Mouse (Mus musculus): Measurements from ENCODE around the gene Mtf2. TPM values are rescaled to one million over a fixed set of nuclear protein-coding genes. Genes with fewer than 3 reads are reported as not detected.
A peak's percentile ranks its signal among the peaks of the same experiment; 100 is the strongest.

Gene Mtf2
- polyA plus RNA-seq, 1 experiment from 2014 or later, result 136 TPM

DNA sequence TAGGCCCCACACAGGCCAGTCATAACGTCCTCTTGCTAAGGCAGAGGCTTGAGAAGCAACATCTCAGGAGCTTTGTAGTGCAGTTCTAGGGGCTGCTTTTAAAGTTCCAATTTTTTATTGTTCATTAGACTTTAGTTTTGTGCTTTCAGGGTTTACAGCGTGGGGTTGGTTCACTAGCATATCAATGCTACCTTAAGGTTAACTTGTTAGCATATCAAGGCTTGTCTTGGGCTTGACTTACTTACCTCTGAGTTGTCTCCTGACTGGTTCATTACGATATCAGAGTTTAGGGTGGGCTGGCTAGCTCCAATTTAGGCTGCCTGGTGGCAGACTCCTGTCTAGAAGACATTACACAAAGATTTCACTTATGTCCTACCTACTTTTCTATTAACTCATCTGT, 32.2 kb downstream of the Mtf2 start:
- 90% methylated on average over 3 of the region's 3 CpGs for WGBS
- Histone ChIP-seq H3K9me3 (replicated peaks) (no peaks in the 10 kb centered on the region), H3K27ac (replicated peaks) (no peak overlapping the region), H3K4me3 (no peak overlapping the region), H3K27me3 (ENCODE audit: low read depth, poor library complexity, severe bottlenecking) (no peaks in the 10 kb centered on the region), H3K36me3 (peaks cover 94% of the 10 kb centered on the region), H3K4me1 (no peaks in the 10 kb centered on the region)
- no peak for DNase-seq (ENCODE audit: low spot score)

DNA sequence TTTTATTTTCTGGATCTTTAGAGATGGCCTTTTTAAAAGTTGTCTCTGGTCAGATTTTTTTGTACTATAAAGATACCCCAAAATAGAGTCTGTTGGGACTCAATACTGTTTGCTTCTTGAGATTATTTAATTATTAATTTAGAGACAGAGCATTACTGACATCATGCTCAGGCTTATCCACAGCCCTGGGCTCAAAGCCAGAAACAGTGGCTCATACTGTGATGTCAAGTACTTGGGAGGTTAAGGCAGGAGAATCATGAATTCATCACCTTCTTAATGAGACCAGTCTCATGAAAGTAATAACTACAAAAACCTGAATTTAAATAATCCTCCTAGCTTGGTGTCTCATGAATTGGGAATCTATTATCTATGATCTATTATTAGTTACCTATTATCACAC, 34.7 kb downstream of the Mtf2 start:
- Histone ChIP-seq H3K36me3 (peaks cover 95% of the 10 kb centered on the region), H3K4me3 (no peak overlapping the region), H3K4me1 (no peaks in the 10 kb centered on the region), H3K27me3 (ENCODE audit: low read depth, poor library complexity, severe bottlenecking) (no peaks in the 10 kb centered on the region), H3K9me3 (replicated peaks) (no peaks in the 10 kb centered on the region), H3K27ac (replicated peaks) (no peak overlapping the region)
- no peak for DNase-seq (ENCODE audit: low spot score)

DNA sequence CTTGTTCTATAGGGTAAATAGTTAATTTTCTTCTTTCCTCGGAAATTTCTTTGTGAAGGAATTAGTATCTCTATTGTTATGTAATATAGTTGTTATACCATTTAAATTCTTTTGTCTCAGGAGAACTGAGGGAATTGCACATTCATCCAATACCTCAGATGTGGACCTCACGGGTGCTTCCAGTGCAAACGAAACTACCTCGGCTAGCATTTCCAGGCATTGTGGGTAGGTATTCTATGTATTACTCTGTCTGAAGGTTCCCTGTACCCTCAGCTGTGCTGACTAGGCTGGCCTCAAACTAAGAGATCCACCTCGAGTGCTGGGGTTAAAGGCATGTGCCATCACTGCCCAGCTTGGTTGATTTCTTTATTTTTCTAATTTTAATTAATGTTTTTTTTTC, 38.8 kb downstream of the Mtf2 start:
- Histone ChIP-seq H3K27me3 (ENCODE audit: low read depth, poor library complexity, severe bottlenecking) (no peaks in the 10 kb centered on the region), H3K36me3 (peaks cover 94% of the 10 kb centered on the region), H3K27ac (replicated peaks) (no peak overlapping the region), H3K4me1 (no peaks in the 10 kb centered on the region), H3K4me3 (no peak overlapping the region), H3K9me3 (replicated peaks) (no peaks in the 10 kb centered on the region)
- WGBS, result 88% methylated on average over 5 of the region's 5 CpGs
- no peak for DNase-seq (ENCODE audit: low spot score)

DNA sequence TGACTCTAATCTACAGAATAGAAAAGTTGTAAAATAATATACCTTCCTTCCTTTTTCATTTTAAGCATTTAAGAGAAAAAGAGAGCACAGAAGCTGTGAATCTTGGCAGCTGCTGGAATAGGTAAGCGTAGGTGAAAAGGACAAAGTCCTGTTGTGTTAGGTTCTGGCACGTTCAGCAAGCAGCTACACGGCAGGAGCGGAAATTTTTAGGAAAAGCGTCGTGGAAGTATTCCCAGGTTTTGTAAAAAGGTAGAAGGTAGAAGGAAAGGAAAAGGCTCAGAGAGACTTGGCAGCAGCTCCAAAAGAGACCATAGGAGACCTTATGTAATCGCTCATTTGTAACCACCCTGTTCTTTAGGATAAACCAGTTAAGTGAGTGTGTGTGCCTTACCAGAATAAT, 43.9 kb downstream of the Mtf2 start:
- H3K4me3 ChIP-seq, result no peak overlapping the region
- no peak for DNase-seq (ENCODE audit: low spot score)
- H3K9me3 ChIP-seq (replicated peaks), result no peaks in the 10 kb centered on the region
- H3K27me3 ChIP-seq (ENCODE audit: low read depth, poor library complexity, severe bottlenecking), result no peaks in the 10 kb centered on the region
- 94% methylated on average over 7 of the region's 7 CpGs for WGBS
- peaks cover 61% of the 10 kb centered on the region for H3K36me3 ChIP-seq
- no peaks in the 10 kb centered on the region for H3K4me1 ChIP-seq
- no peak overlapping the region for H3K27ac ChIP-seq (replicated peaks)

DNA sequence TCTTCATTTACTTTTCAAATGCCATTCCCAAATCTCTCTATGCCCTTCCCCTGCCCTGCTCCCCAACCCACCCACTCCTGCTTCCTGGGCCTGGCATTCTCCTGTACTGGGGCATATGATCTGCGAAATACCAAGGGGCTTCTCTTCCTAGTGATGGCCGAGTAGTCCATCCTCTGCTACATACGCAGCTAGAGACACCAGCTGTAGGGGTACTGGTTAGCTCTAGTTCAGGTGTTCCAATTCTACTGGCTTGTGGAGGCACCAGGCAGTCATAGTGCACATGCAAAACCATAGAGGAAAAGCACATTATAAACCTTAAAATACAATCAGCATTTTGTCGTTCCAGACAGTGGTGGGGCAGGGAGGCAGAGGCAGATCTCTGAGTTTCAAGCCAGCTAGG, 52.2 kb downstream of the Mtf2 start:
- Histone ChIP-seq H3K9me3 (replicated peaks) (no peaks in the 10 kb centered on the region), H3K4me3 (no peak overlapping the region), H3K27ac (replicated peaks) (no peak overlapping the region), H3K36me3 (peaks cover 13% of the 10 kb centered on the region), H3K4me1 (no peaks in the 10 kb centered on the region), H3K27me3 (ENCODE audit: low read depth, poor library complexity, severe bottlenecking) (no peaks in the 10 kb centered on the region)
- DNase-seq (ENCODE audit: low spot score), result no peak
- WGBS, result 93% methylated on average over 4 of the region's 4 CpGs

DNA sequence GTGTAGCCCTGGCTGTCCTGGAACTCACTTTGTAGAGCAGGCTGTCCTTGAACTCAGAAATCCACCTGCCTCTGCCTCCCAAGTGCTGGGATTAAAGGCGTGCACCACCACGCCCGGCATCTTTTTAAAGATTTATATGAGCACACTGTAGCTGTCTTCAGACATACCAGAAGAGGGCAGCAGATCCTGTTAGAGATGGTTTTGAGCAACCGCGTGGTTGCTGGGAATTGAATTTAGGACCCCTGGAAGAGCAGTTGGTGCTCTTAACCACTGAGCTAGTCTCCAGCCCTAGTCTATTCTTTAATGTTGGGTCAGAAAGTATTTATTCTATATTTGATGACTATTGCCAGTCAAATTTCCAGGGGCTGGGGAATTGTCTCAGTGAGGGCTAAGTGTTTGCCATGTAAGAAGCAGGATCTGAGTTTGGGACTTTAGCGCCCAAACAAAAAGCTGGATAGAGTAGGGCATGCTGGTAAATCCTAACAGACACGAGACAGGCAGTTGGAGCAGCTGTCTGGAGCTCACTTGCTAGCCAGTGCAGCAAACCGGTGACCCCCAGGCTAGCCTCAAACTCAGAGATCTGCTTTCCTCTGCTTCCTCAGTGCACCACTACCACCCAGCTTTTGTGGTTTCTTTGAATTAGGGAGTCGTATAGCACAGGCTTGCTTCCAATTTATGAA, 54.9 kb downstream of the Mtf2 start:
- Histone ChIP-seq H3K27me3 (ENCODE audit: low read depth, poor library complexity, severe bottlenecking) (no peaks in the 10 kb centered on the region), H3K4me3 (no peak overlapping the region), H3K4me1 (no peaks in the 10 kb centered on the region), H3K36me3 (peaks cover 16% of the 10 kb centered on the region), H3K9me3 (replicated peaks) (no peaks in the 10 kb centered on the region), H3K27ac (replicated peaks) (no peak overlapping the region)
- WGBS, result 77% methylated on average over 9 of the region's 9 CpGs
- DNase-seq (ENCODE audit: low spot score), result no peak

DNA sequence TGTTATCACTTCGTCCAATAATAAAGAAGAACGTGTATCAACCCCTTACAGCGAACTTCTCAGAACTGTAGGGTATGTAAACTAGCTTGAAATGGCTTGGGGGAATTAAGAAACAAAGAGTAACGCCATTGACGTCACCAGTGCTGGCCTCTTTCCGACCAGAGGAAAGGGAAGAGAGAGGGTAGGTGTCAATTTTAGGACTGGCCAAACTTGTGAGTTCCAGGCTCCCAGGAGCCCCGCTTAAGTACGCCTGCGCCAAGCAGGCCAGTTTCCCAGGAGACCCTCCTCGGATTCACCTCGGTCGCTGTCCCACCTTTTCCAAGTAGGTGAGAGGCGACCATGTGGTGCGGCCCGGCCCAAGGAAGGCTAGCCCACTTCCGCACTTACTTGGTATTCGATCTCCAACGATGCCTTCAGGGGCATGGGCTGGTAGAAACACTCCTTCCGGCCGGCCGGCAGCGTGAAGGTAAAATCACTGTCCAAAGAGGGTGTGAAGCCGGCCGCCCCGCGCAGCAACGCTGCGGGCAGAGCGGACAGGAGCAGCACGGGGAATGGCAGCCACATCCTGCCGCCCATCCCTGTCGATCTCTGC, 66.5 kb downstream of the Mtf2 start:
- no peaks in the 10 kb centered on the region for H3K9me3 ChIP-seq (replicated peaks)
- 0% methylated on average over 32 of the region's 32 CpGs for WGBS
- DNase-seq (ENCODE audit: low spot score), result no peak
- H3K4me3 ChIP-seq, result peak overlapping the region; percentile 64
- no peaks in the 10 kb centered on the region for H3K27me3 ChIP-seq (ENCODE audit: low read depth, poor library complexity, severe bottlenecking)
- peaks cover 19% of the 10 kb centered on the region for H3K36me3 ChIP-seq
- peaks cover 21% of the 10 kb centered on the region for H3K4me1 ChIP-seq
- H3K27ac ChIP-seq (replicated peaks), result peak overlapping the region; percentile 91

DNA sequence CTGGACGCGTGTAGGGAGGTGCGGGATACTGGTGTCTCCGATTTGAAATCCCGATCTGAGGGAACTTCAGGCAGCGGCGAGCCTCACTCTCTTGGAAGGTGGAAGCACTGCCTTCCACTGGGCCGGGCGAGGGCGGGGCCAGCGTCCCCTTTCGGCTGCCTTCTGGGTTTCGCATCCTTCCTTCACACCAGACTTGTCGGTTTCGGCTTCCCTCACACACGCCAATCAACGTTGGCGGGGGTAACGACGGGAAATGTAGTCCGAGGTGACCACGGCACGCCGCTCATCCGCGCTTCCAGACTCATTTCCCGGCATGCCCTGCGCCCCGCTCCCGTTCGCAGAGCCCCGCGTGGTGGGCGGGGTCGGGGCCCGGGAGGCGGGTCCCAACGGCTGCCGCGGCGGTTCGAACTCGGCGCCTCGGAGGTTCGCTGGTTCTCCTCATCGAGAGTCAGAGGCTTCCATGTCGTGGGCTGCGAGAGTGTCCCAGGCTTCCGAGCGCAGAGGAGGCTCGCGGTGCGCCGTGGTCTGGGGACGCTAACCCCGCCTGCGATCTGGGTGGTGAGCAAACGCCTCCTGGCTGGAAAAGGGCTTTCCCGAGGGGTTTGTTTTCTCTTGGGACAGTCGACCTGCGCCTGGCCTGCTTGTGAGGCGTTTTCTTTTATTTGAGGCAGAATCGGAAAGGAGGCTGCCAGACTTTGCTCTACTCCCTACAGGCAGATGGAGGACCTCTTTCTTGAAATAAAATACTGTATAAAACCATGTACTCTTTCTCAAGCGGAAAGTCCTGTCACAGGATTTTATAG, 67.2 kb downstream of the Mtf2 start, which contains the start of the genes Tmed5 and Ccdc18:
Gene Tmed5 (minus strand): TSS at position 180 of the 803 bp plus-strand sequence.
Gene Ccdc18 (plus strand): TSS at position 435 of the 803 bp plus-strand sequence.
- peaks cover 21% of the 10 kb centered on the region for H3K4me1 ChIP-seq
- under 1% methylated on average over 65 of the region's 65 CpGs for WGBS
- DNase-seq (ENCODE audit: low spot score), result peak; percentile 98

DNA sequence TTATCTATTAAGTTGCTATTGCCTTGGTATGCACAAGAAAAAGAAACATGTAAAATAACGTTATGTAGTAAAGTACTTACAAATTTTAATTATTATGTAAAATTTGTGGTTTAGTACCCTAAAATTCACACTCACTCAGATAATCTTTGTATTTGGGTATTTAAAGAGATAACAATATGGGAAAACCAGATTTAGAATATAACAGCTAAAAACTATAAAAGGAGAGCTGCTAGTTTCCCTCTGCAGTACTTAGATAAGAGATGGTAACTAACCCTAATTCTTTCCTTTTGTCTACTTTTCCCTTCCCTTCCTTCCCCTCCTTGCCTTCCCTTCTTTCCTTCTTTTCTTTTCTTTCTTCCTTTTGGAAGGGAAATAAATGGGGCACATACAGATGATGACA, 87.1 kb downstream of the Mtf2 start:
- WGBS, result 90% methylated on average over 1 of the region's 1 CpGs
- no peak overlapping the region for H3K4me3 ChIP-seq
- DNase-seq (ENCODE audit: low spot score), result no peak
- H3K4me1 ChIP-seq, result no peaks in the 10 kb centered on the region
- peaks cover 7% of the 10 kb centered on the region for H3K36me3 ChIP-seq
- H3K27ac ChIP-seq (replicated peaks), result no peak overlapping the region
- H3K9me3 ChIP-seq (replicated peaks), result no peaks in the 10 kb centered on the region
- no peaks in the 10 kb centered on the region for H3K27me3 ChIP-seq (ENCODE audit: low read depth, poor library complexity, severe bottlenecking)

More for the DNA sequence above, 67.2 kb downstream of the Mtf2 start, which contains the start of the genes Tmed5 and Ccdc18:
- peak within 1 kb of the TSS; percentile 64 for H3K4me3 ChIP-seq
- peak within 1 kb of the TSS; percentile 91 for H3K27ac ChIP-seq (replicated peaks)
- H3K9me3 ChIP-seq (replicated peaks), result no peaks in the 10 kb centered on the region
- H3K27me3 ChIP-seq (ENCODE audit: low read depth, poor library complexity, severe bottlenecking), result no peaks in the 10 kb centered on the region
- peaks cover 18% of the 10 kb centered on the region for H3K36me3 ChIP-seq

Other genes starting within 250 kb of the Mtf2 start
- gene Ube2d2b, start 235.6 kb upstream of the Mtf2 start, polyA plus RNA-seq (2016; fragmentation: Nextera tagmentation; extraction: Ambion mirVana), result 0.12 and 0.17 TPM in 2 replicates
- 42.3 and 45.0 TPM in 2 replicates for gene Evi5, start 190.6 kb upstream of the Mtf2 start, polyA plus RNA-seq (2016; fragmentation: Nextera tagmentation; extraction: Ambion mirVana)
- gene Rpl5, start 165.2 kb upstream of the Mtf2 start, polyA plus RNA-seq (2016; fragmentation: Nextera tagmentation; extraction: Ambion mirVana), result 79.8 and 89.8 TPM in 2 replicates
- 18.3 and 21.5 TPM in 2 replicates for gene Fam69a, start 78.6 kb upstream of the Mtf2 start, polyA plus RNA-seq (2016; fragmentation: Nextera tagmentation; extraction: Ambion mirVana)
- gene Tmed5, start 66.9 kb downstream of the Mtf2 start, polyA plus RNA-seq (2016; fragmentation: Nextera tagmentation; extraction: Ambion mirVana), result 28.5 and 31.4 TPM in 2 replicates
- 10.0 and 10.1 TPM in 2 replicates for gene Ccdc18, start 67.2 kb downstream of the Mtf2 start, polyA plus RNA-seq (2016; fragmentation: Nextera tagmentation; extraction: Ambion mirVana)
- gene Dr1, start 203.2 kb downstream of the Mtf2 start, polyA plus RNA-seq (2016; fragmentation: Nextera tagmentation; extraction: Ambion mirVana), result 50.6 and 51.8 TPM in 2 replicates
- gene Pigg, start 246.9 kb downstream of the Mtf2 start, polyA plus RNA-seq (2016; fragmentation: Nextera tagmentation; extraction: Ambion mirVana), result 6.1 and 7.5 TPM in 2 replicates

Measured in midbrain, embryonic 10.5 days (tissue).